Mouse (Mus musculus): ENCODE measurements around the gene Cyb561d2. TPM values are rescaled to one million over a fixed set of nuclear protein-coding genes. Genes with fewer than 3 reads are reported as not detected.

Gene Cyb561d2
- total and polyA plus RNA-seq, 2 experiments from 2014 or later: 52.9 to 69.3 TPM

GRCm38 (mm10) chr9:107512326-107512725, 29.7 kb downstream of the Cyb561d2 start:
- H3K9me3 ChIP-seq (ENCODE audit: low read length): no peaks in the 10 kb centered on the region
- TF ChIP-seq CTCF (IDR thresholded peaks at IDR 0.05; ENCODE audit: low read depth): no peak
- H3K9ac ChIP-seq (replicated peaks; ENCODE audit: low read length): no peak overlapping the region
- no peak overlapping the region for H3K4me3 ChIP-seq (ENCODE audit: low read length)
- no peaks in the 10 kb centered on the region for H3K27me3 ChIP-seq (ENCODE audit: insufficient read depth, low read length)
- WGBS: 46% methylated on average over 16 of the region's 16 CpGs
- ATAC-seq (no peak), DNase-seq (ENCODE audit: low spot score) (peak; percentile 12)
- H3K36me3 ChIP-seq (ENCODE audit: insufficient read depth, low read length): no peaks in the 10 kb centered on the region
- H3K4me1 ChIP-seq (ENCODE audit: insufficient read depth, low read length): peaks cover 10% of the 10 kb centered on the region
- no peak overlapping the region for H3K27ac ChIP-seq
- H3K4me2 ChIP-seq (ENCODE audit: low read depth, low read length): no peak overlapping the region

GRCm38 (mm10) chr9:107511436-107511835, 30.6 kb downstream of the Cyb561d2 start:
- TF ChIP-seq CTCF (IDR thresholded peaks at IDR 0.05; ENCODE audit: low read depth): no peak
- Histone ChIP-seq H3K9ac (replicated peaks; ENCODE audit: low read length) (no peak overlapping the region), H3K4me3 (ENCODE audit: low read length) (no peak overlapping the region), H3K4me2 (ENCODE audit: low read depth, low read length) (no peak overlapping the region), H3K9me3 (ENCODE audit: low read length) (no peaks in the 10 kb centered on the region), H3K27ac (no peak overlapping the region), H3K27me3 (ENCODE audit: insufficient read depth, low read length) (no peaks in the 10 kb centered on the region), H3K4me1 (ENCODE audit: insufficient read depth, low read length) (peaks cover 12% of the 10 kb centered on the region), H3K36me3 (ENCODE audit: insufficient read depth, low read length) (no peaks in the 10 kb centered on the region)
- 63% methylated on average over 8 of the region's 8 CpGs for whole genome bisulfite sequencing
- no peak for DNase-seq (ENCODE audit: low spot score)
- no peak for ATAC-seq

- H3K27me3 ChIP-seq (ENCODE audit: insufficient read depth, low read length): no peaks in the 10 kb centered on the region
- 71% methylated on average over 14 of the region's 14 CpGs for WGBS
- DNase-seq (ENCODE audit: low spot score): peak; percentile 43
Measured at GRCm38 (mm10) chr9:107510384-107511100, 31.5 kb downstream of the Cyb561d2 start.

GRCm38 (mm10) chr9:107508266-107508665, 33.7 kb downstream of the Cyb561d2 start:
- H3K9me3 ChIP-seq (ENCODE audit: low read length): no peaks in the 10 kb centered on the region
- WGBS: 41% methylated on average over 10 of the region's 10 CpGs
- no peaks in the 10 kb centered on the region for H3K36me3 ChIP-seq (ENCODE audit: insufficient read depth, low read length)
- no peak overlapping the region for H3K27ac ChIP-seq
- peak; percentile 76 for DNase-seq (ENCODE audit: low spot score)
- H3K27me3 ChIP-seq (ENCODE audit: insufficient read depth, low read length): no peaks in the 10 kb centered on the region
- no peak overlapping the region for H3K4me2 ChIP-seq (ENCODE audit: low read depth, low read length)
- no peak overlapping the region for H3K9ac ChIP-seq (replicated peaks; ENCODE audit: low read length)
- no peak overlapping the region for H3K4me3 ChIP-seq (ENCODE audit: low read length)
- peak; percentile 51 for TF ChIP-seq CTCF (IDR thresholded peaks at IDR 0.05; ENCODE audit: low read depth)
- H3K4me1 ChIP-seq (ENCODE audit: insufficient read depth, low read length): peaks cover 19% of the 10 kb centered on the region
- peak; percentile 52 for ATAC-seq

More at GRCm38 (mm10) chr9:107510384-107511100, 31.5 kb downstream of the Cyb561d2 start:
- Histone ChIP-seq H3K9me3 (ENCODE audit: low read length) (no peaks in the 10 kb centered on the region), H3K4me1 (ENCODE audit: insufficient read depth, low read length) (peaks cover 12% of the 10 kb centered on the region), H3K36me3 (ENCODE audit: insufficient read depth, low read length) (no peaks in the 10 kb centered on the region), H3K4me2 (ENCODE audit: low read depth, low read length) (no peak overlapping the region), H3K27ac (no peak overlapping the region; the same call in 1 of the 2 replicates), H3K9ac (replicated peaks; ENCODE audit: low read length) (no peak overlapping the region), H3K4me3 (ENCODE audit: low read length) (no peak overlapping the region)
- TF ChIP-seq CTCF (IDR thresholded peaks at IDR 0.05; ENCODE audit: low read depth): peak; percentile 48
- no peak for ATAC-seq

GRCm38 (mm10) chr9:107504662-107505537, 37.1 kb downstream of the Cyb561d2 start:
- DNase-seq (ENCODE audit: low spot score): peak; percentile 60
- H3K4me3 ChIP-seq (ENCODE audit: low read length): no peak overlapping the region
- no peaks in the 10 kb centered on the region for H3K9me3 ChIP-seq (ENCODE audit: low read length)
- no peak for TF ChIP-seq CTCF (IDR thresholded peaks at IDR 0.05; ENCODE audit: low read depth)
- WGBS: 37% methylated on average over 19 of the region's 19 CpGs
- H3K27ac ChIP-seq: peak overlapping the region; percentile 45; the same call in 1 of the 2 replicates
- H3K4me1 ChIP-seq (ENCODE audit: insufficient read depth, low read length): peaks cover 19% of the 10 kb centered on the region
- peak; percentile 11; the same call in 1 of the 2 replicates for ATAC-seq
- H3K9ac ChIP-seq (replicated peaks; ENCODE audit: low read length): no peak overlapping the region
- H3K4me2 ChIP-seq (ENCODE audit: low read depth, low read length): no peak overlapping the region
- no peaks in the 10 kb centered on the region for H3K27me3 ChIP-seq (ENCODE audit: insufficient read depth, low read length)
- no peaks in the 10 kb centered on the region for H3K36me3 ChIP-seq (ENCODE audit: insufficient read depth, low read length)

- H3K27me3 ChIP-seq (ENCODE audit: insufficient read depth, low read length): no peaks in the 10 kb centered on the region
- no peak overlapping the region for H3K4me2 ChIP-seq (ENCODE audit: low read depth, low read length)
- no peak overlapping the region for H3K9ac ChIP-seq (replicated peaks; ENCODE audit: low read length)
- 71% methylated on average over 12 of the region's 12 CpGs for WGBS
- H3K27ac ChIP-seq: no peak overlapping the region
- H3K4me3 ChIP-seq (ENCODE audit: low read length): no peak overlapping the region
- TF ChIP-seq CTCF (IDR thresholded peaks at IDR 0.05; ENCODE audit: low read depth): no peak
- H3K4me1 ChIP-seq (ENCODE audit: insufficient read depth, low read length): peaks cover 8% of the 10 kb centered on the region; the same call in 1 of the 2 replicates
- DNase-seq (ENCODE audit: low spot score) (no peak), ATAC-seq (no peak)
- no peaks in the 10 kb centered on the region for H3K9me3 ChIP-seq (ENCODE audit: low read length)
- H3K36me3 ChIP-seq (ENCODE audit: insufficient read depth, low read length): peaks cover 7% of the 10 kb centered on the region; the same call in 1 of the 2 replicates
Measured at GRCm38 (mm10) chr9:107502131-107502846, 39.7 kb downstream of the Cyb561d2 start.

Data from hindbrain, postnatal 0 days (tissue).